Mouse (Mus musculus) left cerebral cortex, postnatal 4 days (tissue): Measurements from ENCODE around the gene Daam1. TPM values are rescaled to one million over a fixed set of nuclear protein-coding genes. Genes with fewer than 3 reads are reported as not detected.

Source experiments
- DNase-seq: peaks from one replicate; pipeline ENCODE4 v3.0.0-alpha.2; 2022
- intact Hi-C: fragments of 180-260 bp; cut with DNase I; formaldehyde crosslinking; loops from one replicate; pipeline ENCODE4 v1.15.1; 2025
- total RNA-seq, 2 experiments: library from RNA; stranded (reverse); gene quantifications; 2 replicates each; pipeline ENCODE4 v1.2.3; 2021

The Daam1 gene
- total RNA-seq, 2 experiments from 2014 or later = 152 to 157 TPM

DNA sequence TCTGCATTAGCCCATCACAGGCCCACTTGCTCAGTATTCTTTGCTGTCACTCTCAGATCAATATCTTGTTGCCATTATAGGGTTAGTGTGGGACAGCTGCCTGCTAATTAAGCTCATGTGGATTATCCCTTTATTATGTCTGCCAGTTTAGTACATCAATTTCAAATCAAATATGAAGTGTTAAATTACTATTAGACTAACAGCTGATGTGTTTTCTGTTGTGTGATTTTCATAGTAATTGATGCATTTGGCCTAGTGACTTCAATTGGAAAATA is 25.5 kb downstream of the Daam1 start:
- no peak for DNase-seq
- intact Hi-C loops = no loop called here

DNA sequence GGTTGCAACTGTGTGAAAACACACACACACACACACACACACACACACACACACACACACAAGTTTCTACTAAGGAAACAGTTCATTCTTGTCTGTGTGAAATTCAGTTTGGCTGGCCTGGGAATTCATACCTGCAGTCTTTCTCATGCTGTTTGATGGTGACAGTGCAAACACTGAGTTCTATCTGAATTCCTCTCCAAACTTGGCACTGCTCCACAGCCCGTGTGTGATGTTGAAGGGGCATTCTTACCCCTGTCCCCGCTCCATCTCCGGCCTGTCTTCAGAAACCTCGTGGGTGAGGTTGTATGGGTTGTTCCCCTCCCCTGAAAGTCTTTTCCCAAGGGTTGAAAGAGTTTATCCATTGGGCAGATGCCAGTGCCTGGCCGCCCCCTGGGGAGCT is 28.2 kb downstream of the Daam1 start:
- no peak for DNase-seq
- intact Hi-C loops = no loop called here

DNA sequence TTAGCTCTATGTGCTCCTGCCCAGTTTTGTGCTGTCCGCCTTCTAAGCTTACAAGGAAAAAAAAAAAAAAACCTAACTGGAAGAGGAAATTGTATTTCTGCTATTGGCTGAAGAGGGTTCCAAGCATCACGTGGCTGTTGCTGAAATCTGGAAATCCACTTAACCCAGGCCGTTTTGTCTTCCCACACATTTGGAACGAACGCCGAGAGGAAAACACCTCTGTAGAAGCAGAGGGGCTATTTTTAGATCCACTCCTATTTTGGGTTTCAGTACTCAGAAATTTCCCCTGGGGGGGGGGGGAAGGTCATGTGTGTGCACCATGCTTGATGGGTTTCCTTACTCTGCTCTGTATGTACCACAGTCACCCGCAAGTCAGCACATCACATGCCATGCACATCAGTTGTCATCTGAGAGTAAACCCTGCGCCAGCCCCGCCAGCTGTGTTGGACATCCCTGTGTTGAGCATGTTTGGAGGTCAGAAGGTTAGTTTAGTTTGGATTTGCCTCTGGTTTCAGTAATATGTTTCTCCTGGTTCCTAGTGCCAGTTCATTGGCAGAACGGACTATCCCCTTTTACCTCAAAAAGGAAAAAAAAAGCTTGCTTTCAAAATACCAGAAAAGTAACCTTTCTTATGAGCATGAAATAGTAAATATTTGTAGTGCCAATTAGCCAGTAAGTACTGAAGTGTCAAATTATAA is 33.1 kb downstream of the Daam1 start:
- intact Hi-C loops = no loop called here

DNA sequence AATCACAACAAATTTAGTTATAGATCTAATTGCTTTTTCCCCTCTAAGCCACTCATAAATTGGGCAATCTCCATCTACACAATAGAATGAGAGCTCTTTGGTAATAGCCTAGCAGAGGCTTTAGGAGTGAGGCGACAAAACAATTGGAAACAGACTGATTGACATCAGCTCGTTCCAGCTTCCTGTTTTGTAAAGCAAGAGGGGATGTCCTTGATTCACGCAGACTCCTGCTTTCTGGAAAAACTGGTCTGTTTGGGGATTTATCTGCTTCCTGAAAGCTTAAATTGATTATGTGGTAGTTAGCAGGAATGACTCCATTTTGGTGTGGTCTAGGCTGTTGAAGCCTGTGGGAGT is 33.6 kb downstream of the Daam1 start:
- DNase-seq = no peak
- intact Hi-C loops = no loop called here

More for the DNA sequence above, 33.1 kb downstream of the Daam1 start:
- DNase-seq = no peak

DNA sequence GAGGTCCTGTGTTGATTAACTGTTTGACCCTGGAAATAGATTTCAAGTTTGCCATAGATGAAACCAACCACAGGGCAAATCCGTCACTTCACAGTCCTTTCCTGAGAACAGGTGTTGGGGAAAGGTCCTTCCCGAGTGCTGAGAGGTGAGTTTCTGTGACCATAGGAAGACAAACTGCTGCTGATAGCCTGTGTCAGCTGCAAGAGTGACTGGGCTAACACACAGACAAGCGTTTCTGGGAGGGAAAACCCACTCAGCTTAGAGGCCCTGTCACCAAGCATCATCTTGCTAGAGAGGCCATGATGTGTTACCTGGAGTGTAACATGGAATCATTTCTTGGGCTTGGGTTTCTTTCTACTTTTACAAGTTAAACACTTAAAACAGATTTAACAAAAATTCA is 35.1 kb downstream of the Daam1 start:
- DNase-seq = no peak
- intact Hi-C loops = no loop called here

DNA sequence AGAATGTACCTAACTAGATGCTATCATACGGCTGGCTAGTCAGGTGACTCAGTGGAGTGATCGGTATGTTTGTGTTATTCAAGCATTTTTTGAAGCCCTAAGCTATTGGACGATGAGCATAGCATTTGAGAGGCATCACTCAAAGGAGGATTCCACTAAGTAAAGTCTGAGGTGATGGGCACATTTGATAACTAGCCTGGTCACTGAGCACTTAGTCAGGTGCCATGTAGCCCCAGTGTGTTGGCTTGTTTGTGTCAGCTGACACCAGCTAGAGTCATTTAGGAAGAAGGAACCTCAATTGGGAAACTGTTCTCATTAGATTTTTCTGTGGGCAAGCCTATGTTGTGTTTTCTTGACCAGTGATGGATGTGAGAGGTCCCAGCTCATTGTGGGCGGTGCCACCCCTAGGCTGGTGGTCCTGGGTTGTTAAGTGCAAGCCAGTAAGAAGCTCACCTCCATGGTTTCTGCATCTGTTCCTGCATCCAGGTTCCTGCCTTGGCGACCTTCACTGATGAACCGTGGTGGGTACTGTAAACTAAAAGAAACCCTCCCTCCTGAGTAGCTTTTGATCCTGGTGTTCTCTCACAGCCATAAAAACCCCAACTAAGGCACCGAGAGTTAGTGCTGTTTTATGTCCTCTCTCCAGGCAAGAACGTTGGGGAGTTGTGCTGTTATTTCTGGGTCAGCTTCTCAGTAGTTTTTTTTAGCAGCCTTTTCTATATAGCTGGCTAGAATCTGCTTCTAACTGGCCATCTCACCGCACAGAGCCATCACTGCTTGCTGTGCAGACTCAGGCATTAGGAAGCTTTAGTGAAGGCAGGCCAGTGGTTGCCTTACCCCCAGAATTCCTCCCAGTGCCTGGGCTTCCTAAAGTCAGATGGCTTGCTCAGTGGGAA is 36.7 kb downstream of the Daam1 start:
- intact Hi-C loops = no loop called here

DNA sequence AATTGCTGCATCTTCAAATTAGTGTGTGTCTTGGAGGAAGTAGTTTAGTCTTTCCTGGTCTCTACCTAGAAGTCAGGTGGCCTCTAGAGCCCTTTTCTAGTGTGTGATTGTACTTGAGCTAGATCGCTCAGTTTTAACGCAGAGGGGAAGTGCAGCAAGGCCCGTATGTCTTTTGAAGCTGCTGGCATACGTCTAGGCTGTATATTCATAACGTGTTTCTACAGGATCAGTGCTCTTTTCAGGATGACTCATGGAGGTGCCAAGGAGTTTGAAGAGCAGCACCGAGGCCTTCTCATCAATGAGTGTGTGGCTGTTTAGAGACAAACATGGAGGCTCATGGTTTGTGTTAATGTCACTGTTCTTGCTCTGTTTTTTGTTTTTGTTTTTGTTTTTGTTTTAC is 39.8 kb downstream of the Daam1 start:
- intact Hi-C loops = no loop called here
- no peak for DNase-seq

More for the DNA sequence above, 36.7 kb downstream of the Daam1 start:
- DNase-seq = no peak

DNA sequence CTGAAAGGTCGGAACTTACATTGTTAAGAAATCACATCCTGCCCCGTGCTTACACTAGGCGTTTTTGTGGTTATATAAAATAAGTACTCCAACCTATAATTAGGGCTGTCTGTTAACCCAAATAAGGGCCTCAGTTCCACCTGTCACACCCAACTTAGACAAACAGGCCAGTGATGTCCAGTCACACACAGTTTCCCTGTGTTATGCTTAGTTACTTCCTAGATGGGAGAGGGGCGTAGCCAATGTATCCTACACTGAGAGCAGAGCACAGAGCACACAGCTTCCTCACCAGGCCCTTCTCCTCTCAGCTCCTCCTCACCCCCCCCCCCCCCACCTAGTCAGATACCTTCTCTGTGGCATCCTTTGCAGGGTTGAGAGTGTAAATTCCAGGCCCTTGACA is 41.5 kb downstream of the Daam1 start:
- DNase-seq = no peak
- intact Hi-C loops = no loop called here

DNA sequence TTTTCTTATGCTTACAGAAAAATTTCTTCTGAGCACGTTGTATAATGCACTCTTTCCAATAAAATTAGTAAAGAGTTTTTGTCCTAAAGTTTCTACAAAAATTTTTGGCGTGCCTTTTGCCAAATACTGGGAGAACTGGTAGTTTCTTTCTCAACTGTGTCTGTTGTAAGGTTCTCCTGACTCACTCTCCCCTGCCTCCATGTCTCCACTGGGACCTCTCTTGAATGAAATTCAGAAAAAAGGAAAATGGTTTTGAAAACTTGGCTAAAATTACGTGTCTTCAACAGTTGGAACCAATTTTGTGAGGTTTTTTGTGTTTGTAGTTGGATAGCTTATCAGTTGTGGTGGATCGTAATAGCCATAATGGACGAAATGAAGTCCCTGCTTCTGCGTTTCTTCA is 43.7 kb downstream of the Daam1 start:
- DNase-seq = no peak
- intact Hi-C loops = no loop called here

DNA sequence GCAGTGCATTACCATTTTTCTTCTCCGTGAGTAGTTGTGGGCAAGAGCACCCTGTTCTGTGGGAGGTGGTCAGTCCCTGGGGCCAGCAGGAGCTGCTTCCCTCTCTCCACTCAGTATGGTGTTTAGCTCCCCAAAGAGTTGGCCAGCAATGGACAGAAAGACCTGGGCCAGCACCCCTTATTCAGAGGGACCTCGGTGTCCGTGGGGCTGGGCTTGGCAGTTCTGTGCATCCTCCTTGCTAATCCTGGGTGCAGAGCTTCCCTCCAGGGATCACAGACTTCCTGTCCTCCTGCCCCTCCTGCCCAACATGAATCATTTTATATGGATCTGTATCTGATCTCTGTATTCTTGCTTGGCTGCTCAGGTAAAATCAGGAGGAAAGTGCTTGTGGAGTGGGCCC is 44.1 kb downstream of the Daam1 start:
- intact Hi-C loops = no loop called here
- DNase-seq = no peak

DNA sequence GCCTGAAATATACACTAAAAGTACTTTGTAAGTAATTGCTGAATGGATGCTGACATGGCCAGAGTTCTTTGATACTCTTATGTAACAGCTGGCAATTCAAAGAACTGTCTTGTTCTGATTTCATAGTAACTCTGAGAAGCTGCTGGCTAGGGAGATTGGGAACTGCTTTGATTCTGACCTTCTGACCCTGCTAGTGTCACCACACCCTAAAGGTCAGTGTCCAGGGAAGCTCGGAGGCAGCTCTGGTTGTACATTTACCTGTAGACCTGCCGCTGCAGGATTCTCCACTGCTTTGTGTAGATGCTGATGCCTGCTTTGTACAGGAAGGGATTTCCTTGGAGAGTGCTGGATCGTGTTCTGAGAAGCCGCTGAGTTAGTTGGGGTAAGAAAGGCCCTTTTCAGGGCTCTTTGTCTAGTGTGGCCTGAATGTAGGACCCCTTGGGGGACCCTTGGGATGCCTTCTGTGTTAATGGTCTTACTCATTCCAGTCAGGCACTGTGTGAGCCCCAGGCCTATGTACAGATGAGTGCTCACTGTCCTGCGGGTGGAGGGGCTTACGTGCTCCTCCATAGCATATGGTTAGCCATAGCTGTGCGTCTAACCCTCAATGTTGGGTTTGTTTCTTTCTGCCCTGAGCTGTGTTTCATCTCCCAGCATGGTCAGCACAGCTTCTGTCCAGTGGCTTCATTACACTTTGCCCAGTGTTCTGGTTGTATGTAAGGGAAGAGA is 45.0 kb downstream of the Daam1 start:
- intact Hi-C loops = no loop called here
- no peak for DNase-seq

DNA sequence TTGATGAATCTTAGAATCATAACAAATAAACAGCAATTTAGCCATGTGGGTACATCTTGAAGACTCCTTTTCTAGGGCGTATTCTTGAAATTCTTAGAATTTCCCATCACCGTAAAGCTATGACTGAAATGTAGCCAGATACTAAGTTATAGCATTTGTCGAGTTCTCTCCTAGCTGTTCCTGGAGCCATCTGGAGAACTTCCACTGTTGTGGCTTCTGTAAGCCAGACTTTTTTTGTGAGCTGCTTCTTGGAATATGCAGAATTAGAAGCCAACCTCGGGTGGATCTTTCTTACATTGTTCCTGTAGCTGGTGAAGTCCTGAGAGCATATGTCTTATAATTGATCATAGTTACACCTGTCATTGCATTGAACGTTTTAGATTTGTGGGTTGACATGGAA is 50.1 kb downstream of the Daam1 start:
- intact Hi-C loops = no loop called here
- DNase-seq = no peak

DNA sequence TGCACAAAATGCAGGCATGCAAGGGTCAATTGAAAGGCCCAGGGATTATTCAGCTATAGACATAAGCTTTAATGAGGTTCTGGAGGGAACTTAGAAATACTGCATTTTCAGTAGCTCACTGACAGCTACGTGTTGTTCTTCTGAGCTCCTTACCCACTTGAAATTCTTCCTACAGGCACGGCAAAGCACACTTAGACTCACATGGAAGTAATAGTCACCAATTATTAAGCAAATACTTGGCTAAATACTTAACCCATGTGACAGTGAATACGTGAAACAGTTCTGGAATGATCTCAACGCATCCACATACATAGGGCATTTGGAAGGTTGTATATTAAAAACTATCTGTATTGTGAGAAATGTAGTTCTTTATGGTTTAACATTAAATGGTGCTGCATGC is 50.6 kb downstream of the Daam1 start:
- intact Hi-C loops = no loop called here

DNA sequence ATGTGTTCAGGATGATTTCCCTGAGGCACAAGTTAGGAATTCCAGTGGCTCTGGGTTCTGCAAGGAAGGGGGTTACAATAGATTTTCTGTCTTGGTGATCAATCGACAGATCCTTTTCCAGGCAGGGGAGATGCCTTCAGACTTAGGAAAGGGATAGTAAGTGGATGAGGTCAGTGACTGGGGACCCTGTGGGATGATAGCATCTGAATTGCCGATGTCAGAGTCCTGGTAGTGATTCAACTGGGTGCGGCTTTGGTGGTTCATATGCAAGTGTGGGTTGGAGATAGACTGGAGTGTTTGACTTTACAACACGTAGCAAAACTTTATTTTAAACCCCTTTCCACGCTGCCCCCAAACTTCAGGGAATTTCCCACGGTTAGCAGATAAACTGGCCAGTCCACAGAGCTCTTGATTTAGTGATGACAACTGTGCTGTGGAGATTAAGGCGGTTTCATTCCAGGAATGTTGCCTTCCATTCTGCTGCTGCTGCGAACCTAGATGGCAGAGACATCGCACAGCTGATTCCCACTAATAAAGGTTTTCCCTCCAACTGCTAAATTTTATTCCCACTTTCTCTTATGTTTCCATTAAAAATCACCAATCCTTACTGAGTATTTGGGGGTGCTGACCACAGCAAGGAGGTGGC is 52.3 kb downstream of the Daam1 start:
- intact Hi-C loops = no loop called here
- no peak for DNase-seq

More for the DNA sequence above, 50.6 kb downstream of the Daam1 start:
- no peak for DNase-seq

DNA sequence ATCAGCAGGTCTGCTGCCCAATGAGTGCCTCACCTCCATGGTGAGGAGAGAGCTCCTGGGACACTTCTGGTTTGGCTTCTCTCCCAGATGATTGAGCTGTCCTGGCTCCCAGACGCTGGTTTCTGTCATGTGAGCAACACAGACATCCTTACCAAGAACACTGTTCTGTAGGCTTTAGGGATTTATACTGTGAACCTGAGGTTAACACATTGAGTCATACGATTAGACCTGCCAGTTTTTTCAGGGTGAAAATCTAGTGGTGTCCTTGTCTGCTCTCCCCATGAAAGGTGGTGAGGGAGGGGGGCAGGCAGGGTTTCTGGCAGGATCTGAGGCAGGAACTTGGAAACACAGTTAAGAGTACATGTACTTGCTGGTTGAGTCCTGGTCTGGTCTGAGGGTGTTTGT is 54.3 kb downstream of the Daam1 start:
- no peak for DNase-seq
- intact Hi-C loops = no loop called here

DNA sequence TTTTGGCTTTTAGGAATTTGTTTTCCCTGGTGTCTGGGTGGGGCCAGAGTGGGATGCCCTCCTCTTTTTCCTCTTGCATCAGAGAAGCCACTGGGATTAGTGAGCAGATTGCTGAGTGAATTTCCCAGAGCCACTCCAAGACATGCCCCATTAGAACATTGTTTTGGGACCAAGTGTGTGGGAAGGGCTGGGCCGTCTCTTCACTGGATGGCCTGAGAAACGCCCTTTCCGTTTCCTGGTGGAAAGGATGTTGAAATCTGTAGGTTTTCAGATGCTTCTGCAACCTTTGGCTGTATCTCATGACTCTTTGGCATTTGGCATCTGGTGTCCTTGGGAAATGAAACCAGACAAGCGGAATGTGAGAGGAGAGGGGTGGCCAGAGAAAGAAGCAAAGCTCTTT is 54.8 kb downstream of the Daam1 start:
- intact Hi-C loops = no loop called here
- no peak for DNase-seq

DNA sequence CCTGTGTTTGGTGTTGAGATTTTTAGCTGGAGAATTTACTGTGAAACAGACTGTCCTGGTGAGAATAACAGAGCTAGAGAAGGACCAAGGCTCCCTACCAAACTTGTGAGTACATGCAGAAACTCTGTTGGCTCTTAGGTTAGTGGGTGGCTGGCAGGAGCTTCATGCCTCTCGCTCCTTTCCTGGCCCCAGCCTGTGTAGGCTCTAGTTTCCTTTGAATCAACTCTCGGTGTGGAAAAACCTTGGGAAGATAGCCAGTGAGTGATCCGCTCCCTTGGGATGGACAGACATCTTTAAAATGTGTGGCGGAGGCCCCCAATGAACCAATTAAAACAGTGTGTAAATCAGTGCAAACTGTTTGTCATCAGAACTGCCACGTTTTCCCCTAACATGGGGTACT is 55.5 kb downstream of the Daam1 start:
- DNase-seq = no peak
- intact Hi-C loops = no loop called here

DNA sequence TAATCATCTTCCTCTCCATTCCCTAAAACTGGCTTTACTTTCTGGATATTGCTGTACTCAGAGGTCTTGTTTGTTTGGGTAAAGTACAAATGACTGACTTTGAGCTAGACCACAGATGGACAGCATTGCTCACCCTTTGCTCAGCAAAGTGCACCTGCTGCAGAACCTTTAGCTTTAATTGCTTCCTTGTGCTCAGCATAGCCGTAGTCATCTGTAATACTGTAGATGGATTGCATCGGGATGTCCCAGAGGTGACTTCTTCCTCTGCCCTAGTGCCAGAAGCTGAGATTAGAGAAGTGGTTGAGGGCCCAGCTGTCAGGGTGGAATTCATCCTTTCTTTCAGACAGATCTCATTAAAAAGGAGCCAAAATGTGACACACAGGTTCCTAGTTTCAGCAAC is 56.1 kb downstream of the Daam1 start:
- intact Hi-C loops = no loop called here
- no peak for DNase-seq

DNA sequence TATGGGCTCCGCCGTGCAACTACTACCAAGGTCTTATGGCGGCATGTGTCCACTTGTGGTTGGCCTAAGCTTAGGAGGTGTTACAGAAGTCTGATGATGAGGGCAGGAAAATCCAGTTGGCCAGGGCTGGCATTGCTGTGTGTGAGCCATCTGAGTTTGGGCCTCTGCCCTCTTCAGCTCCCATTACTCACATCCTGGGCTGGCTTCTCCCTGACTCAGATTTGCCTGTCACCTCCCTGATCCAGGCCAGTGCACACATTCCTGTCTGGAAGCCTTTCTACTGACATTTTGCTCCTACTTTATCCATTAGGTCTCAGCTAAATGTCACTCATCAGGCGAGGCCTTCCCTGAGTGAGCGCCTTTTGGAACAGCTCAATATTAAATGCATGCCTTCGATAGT is 57.5 kb downstream of the Daam1 start:
- intact Hi-C loops = no loop called here
- DNase-seq = no peak

DNA sequence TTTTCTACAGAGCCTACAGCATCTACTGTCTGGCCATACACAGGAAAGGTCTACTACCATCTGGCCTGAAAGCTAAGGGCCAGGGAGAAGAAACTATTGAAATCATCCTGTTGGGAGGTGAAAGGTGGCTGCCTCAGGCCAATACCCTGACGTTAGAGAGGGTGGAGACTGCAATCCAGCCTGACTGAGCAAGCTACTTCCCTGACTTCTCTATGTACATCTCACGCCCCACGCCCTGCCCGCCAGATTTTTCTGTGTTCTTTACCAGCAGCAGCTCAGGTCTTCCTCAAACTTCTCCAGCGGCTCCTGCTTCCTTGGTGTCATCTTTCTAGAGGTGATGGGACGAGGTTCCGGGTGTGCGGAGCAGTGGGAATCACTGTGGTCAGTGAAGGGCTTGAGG is 58.4 kb downstream of the Daam1 start:
- DNase-seq = no peak
- intact Hi-C loops = no loop called here

DNA sequence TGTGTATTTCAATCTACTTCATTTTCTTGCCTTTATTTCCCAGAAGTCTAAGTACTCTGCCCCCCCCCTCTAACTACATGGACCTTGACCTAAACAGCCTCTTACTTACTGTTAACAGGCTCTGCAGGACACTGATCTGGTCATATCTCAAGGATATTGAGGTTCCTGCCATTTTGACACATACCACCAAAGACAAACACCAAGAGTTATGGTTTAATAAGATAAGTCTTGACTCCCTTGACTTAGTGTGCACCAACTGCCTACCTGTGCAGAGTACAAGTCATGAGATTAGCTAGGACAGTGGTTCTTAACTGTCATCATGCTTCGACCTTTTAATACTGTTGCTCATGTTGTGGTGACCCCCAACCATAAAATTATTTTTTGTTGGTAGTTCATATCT is 59.4 kb downstream of the Daam1 start:
- no peak for DNase-seq
- intact Hi-C loops = no loop called here
